Mouse (Mus musculus) retina, postnatal 7 days (tissue): Measurements from ENCODE around the gene Gucd1.
"Not testable (repeated sequence)": the region's sequence is repeated elsewhere in the genome, so short reads cannot be mapped to it uniquely, and the experiment has no call there.

Source experiments
- DNase-seq: peaks from one replicate; pipeline ENCODE4 v3.0.0-alpha.2; 2012; ENCODE audit warnings: low read depth, low spot score

Gene Gucd1

GRCm38 (mm10) chr10:75517758-75518143, at the start of gene Gucd1:
Gene Gucd1, minus strand, starts transcription at chr10:75517972.
- peak; percentile 96 for DNase-seq

GRCm38 (mm10) chr10:75566765-75567164, 49.0 kb upstream of the Gucd1 start:
- not testable (repeated sequence) for DNase-seq

- DNase-seq, result no peak
These were observed 48.5 kb upstream of the Gucd1 start for GRCm38 (mm10) chr10:75566321-75566720.

- DNase-seq, result no peak
These were observed 48.1 kb upstream of the Gucd1 start for GRCm38 (mm10) chr10:75565906-75566305.

GRCm38 (mm10) chr10:75565436-75565835, 47.7 kb upstream of the Gucd1 start:
- DNase-seq, result no peak

GRCm38 (mm10) chr10:75564687-75565265, 47.0 kb upstream of the Gucd1 start:
- DNase-seq, result no peak

GRCm38 (mm10) chr10:75562596-75562995, 44.8 kb upstream of the Gucd1 start:
- DNase-seq, result no peak

GRCm38 (mm10) chr10:75561071-75561654, 43.4 kb upstream of the Gucd1 start, which contains the start of gene Ggt1:
Gene Ggt1, plus strand, starts transcription at chr10:75561604.
- no peak for DNase-seq

GRCm38 (mm10) chr10:75560549-75560899, 42.8 kb upstream of the Gucd1 start:
- no peak for DNase-seq

DNA sequence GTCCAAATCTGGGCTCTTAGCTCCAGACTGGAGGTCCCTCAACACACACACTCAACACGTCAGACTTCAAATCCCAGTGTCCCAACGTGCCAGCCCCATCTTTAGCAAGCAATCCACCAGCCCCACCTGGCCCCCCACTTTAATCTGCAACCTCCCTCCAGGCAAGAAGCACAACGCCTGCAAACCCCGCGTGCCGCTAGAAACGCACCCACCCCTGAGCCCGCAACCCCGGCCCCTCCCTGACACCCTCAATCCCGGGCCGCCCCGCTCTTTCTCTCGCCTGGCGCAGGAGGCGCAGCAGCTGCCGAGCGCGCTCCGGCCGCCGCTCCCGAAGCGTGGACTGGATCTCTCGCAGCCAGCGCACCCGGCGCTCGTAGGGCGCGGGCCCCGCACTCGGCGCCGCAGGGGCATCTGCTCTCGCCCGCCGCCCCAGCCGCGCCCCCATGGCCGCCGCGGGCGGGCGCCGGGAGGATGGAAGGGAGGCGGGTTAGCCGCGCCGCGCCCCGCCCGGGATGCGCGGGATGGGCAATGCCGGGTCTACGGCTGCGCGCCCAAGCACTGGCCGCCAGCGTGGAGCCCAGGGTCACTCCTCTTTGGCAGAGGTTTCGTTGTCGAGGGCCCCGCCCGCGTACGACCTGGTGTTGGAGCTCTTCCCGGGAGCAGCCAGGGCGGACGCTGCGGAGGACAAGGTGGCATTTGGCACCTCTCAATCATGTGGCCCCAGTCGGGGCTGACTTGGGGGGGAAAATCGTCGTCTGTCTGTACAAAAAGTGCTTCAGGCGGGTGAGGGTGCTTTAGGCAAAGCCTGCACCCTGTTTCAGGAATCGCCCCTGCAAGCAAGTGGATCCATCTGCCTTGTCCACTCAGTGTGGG, 42.1 kb upstream of the Gucd1 start, which contains the start of gene Lrrc75b:
Gene Lrrc75b, minus strand, starts transcription at position 655 of the 873 bp plus-strand sequence.
- DNase-seq, result no peak

DNA sequence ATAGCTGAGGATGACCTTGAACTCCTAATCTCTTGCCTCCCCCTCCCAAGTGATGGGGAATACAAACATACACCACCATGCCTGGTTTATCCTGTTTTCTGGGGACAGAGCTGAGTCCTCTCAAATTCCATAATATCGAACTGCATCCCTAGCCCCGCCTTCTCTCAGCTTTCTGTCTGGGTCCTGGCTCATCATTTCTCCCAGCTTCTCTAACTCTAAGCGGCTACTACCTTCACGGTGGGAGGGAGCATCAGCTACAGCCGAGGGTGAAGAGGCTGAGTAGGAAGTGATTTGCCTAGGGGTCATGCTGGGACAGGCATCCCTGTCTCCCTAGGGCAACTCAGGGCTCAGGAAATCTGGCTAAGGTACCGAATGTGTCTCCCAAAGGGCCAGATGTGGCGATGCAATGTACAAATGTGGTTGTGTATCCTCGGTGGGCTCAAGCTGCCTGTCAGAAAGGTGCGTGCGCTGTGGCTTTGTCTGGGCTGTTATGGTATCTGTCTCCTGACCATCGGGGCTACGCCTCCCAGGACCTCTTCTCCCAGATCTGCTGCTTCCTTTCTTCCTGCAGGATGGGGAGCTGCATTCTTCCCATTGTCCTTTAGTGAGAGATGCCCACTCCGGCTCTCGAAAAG, 41.4 kb upstream of the Gucd1 start:
- DNase-seq, result no peak

GRCm38 (mm10) chr10:75558515-75558914, 40.7 kb upstream of the Gucd1 start:
- no peak for DNase-seq

- DNase-seq, result no peak
These were observed 38.3 kb upstream of the Gucd1 start for GRCm38 (mm10) chr10:75556026-75556425.

DNA sequence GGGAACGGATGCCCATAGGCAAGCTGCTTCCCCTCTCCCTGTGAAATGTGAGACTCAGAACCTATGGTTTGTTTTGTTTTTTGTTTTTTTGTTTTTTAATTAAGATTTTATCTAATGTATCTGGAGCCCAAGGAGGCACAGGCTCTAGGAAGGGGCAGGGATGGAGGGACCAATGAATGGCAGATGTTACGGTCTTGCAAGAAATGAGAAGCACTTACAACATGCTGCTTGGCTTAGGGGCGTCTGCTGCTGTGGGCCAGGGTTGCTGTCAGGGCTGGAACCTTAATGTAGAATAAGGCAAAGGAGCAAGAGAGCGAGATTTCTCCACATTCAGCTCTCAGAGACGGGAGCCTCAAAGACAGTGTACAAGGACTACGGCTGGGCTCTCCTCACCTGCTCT, 37.8 kb upstream of the Gucd1 start:
- DNase-seq, result no peak

GRCm38 (mm10) chr10:75554090-75554489, 36.3 kb upstream of the Gucd1 start:
- no peak for DNase-seq

DNA sequence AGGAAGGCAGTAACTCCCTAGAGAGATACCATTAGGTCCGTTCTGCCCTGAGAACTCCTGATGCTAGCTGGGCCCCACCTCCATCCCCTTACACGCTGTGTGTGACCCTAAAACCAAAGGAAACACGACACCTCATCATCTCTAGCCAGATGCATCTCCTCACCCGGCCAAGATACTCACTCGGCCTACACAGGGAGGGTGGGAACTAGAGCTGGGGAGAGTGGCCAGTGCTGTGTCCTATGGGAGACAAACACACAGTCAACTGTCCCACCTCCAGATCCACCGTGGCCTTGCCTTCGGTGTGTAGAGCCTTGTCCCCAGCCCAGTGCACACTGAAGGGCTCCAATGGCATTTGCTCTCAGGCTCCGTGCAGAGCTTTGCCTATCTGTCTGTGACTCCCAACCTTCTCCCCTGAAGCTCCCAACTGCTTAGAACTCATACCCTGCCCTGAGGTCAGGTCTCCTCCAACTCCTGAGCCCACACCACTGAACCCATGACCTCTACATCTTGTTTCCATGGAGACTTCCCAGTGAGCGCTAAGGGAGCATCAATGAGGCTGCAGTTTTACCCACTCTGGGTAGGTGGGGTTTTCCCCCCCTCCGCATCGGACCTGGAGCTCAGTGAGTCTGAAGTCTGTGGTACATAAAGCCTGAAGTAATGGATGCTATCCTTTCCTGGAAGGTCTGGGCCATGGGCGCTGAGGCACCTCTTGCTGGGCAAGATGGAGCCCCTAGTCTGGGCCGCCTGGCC, 35.1 kb upstream of the Gucd1 start:
- no peak for DNase-seq

GRCm38 (mm10) chr10:75552106-75552505, 34.3 kb upstream of the Gucd1 start:
- no peak for DNase-seq

- no peak for DNase-seq
These were observed 33.4 kb upstream of the Gucd1 start for GRCm38 (mm10) chr10:75551175-75551574.

- no peak for DNase-seq
These were observed 32.1 kb upstream of the Gucd1 start for GRCm38 (mm10) chr10:75549886-75550285.

DNA sequence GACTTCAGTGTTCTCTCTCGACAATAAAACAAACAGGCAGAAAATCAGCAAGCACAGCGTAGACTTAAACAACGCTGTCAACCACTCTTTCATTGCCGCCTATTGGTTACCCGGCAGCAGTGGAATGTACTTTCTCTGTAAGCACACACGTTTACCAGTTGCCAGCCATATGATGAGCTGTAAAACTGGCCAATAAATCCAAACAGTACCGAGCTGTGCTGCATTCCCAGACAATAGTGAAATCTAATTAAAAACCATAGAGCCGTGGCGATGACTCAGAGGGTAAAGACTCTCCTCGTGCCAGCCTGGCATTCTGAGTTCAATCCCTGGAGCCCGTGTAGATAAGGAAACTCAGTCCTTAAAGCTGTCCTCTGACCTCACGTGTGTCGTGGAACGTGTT, 30.7 kb upstream of the Gucd1 start:
- DNase-seq, result no peak

- no peak for DNase-seq
These were observed 30.1 kb upstream of the Gucd1 start for GRCm38 (mm10) chr10:75547901-75548300.
